Mouse (Mus musculus) midbrain, embryonic 16.5 days (tissue): Measurements from ENCODE around the gene Eif4b. TPM values are rescaled to one million over a fixed set of nuclear protein-coding genes. Genes with fewer than 3 reads are reported as not detected.

Experiments
- ATAC-seq: fragments of 200-750 bp; cut with Nextera tagmentation; 2 replicates; pipeline ENCODE4 v1.8.0; 2017; ENCODE audit warnings: moderate TSS enrichment
- H3K27ac ChIP-seq: fragments of 300-500 bp; sonication (generic); 2 replicates; pipeline ENCODE4 v1.5.1; 2014; ENCODE audit warnings: mild to moderate bottlenecking, low read length, mixed read lengths
- H3K27me3 ChIP-seq: fragments of 300-500 bp; sonication (generic); 2 replicates; pipeline ENCODE4 v1.6.1; 2014; ENCODE audit warnings: low read depth, low read length, mixed read lengths; ENCODE audit not compliant: control insufficient read depth, insufficient read depth
- H3K36me3 ChIP-seq: fragments of 300-500 bp; sonication (generic); 2 replicates; pipeline ENCODE4 v1.6.1; 2014; ENCODE audit warnings: mild to moderate bottlenecking, low read length, moderate library complexity, mixed read lengths; ENCODE audit not compliant: control insufficient read depth, insufficient read depth
- H3K4me1 ChIP-seq: fragments of 300-500 bp; sonication (generic); 2 replicates; pipeline ENCODE4 v1.6.1; 2014; ENCODE audit warnings: mild to moderate bottlenecking, low read length, mixed read lengths; ENCODE audit not compliant: control insufficient read depth, insufficient read depth
- H3K4me2 ChIP-seq: fragments of 300-500 bp; sonication (generic); 2 replicates; pipeline ENCODE4 v1.6.1; 2014; ENCODE audit warnings: mild to moderate bottlenecking, low read length, mixed read lengths
- H3K4me3 ChIP-seq: fragments of 300-500 bp; sonication (generic); 2 replicates; pipeline ENCODE4 v1.5.1; 2014; ENCODE audit warnings: low read depth, mild to moderate bottlenecking, low read length, moderate library complexity, mixed read lengths
- H3K9ac ChIP-seq: fragments of 300-500 bp; sonication (generic); 2 replicates; pipeline ENCODE4 v1.6.1; 2014; ENCODE audit warnings: low read depth, low read length, mixed read lengths
- H3K9me3 ChIP-seq: fragments of 300-500 bp; sonication (generic); replicated peaks from 2 replicates; pipeline ENCODE4 v1.6.1; 2014; ENCODE audit warnings: mild to moderate bottlenecking, low read length, mixed read lengths; ENCODE audit not compliant: control insufficient read depth, poor library complexity, severe bottlenecking
- WGBS: fragments of 180-500 bp; shearing (Covaris S2); extraction: QIAGEN DNeasy Blood & Tissue Kit; methylation state at CpG from one replicate; pipeline ENCODE4 v1.1.7; 2014; 5-methylcytosine and 5-hydroxymethylcytosine counted together
- polyA plus RNA-seq: library from polyadenylated mRNA; unstranded; fragments of >200 nt; fragmentation: Nextera tagmentation; extraction: Ambion mirVana; gene quantifications from 2 replicates; pipeline ENCODE4 v1.2.1, GENCODE M21; 2015

Gene Eif4b
- 87.3 and 90.0 TPM in 2 replicates for polyA plus RNA-seq

- Histone ChIP-seq H3K36me3 (no peaks in the 10 kb centered on the region), H3K4me1 (peaks cover 21% of the 10 kb centered on the region), H3K4me3 (peak within 1 kb of the TSS; percentile 93), H3K9ac (peak within 1 kb of the TSS; percentile 95), H3K27ac (peak within 1 kb of the TSS; percentile 95), H3K9me3 (no peaks in the 10 kb centered on the region), H3K4me2 (peak within 1 kb of the TSS; percentile 78), H3K27me3 (no peaks in the 10 kb centered on the region; the same call in 1 of the 2 replicates)
- peak; percentile 94 for ATAC-seq
- under 1% methylated on average over 47 of the region's 58 CpGs for WGBS
Observed at GRCm38 (mm10) chr15:102073559-102074069, at the start of gene Eif4b. Gene Eif4b (plus strand): TSS chr15:102073773.

DNA sequence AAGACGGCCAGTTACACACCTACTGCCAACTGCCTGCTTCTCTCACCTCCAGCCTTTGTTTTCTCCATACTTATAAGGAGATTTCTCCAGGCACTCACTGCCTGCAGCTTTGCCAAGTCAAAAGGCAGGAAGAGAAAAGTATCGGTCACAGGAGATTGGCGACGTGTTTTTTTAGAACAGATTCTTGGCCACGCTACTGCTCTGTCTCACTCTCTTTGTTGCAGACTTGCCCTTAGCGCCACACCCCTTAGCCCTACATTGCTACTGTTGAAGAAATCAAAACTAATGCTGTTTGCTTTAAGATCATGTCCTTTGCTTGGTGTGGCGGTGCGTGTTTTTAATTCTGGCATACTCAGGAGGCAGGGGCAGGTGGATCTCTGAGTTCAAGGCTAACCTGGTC is 49.7 kb upstream of the Eif4b start:
- H3K4me1 ChIP-seq: no peaks in the 10 kb centered on the region
- no peaks in the 10 kb centered on the region for H3K9me3 ChIP-seq
- no peak overlapping the region for H3K27ac ChIP-seq
- no peaks in the 10 kb centered on the region for H3K36me3 ChIP-seq
- 67% methylated on average over 8 of the region's 8 CpGs for WGBS
- H3K27me3 ChIP-seq: peaks cover 23% of the 10 kb centered on the region; the same call in 1 of the 2 replicates
- no peak overlapping the region for H3K4me3 ChIP-seq
- no peak overlapping the region for H3K4me2 ChIP-seq
- ATAC-seq: no peak
- H3K9ac ChIP-seq: no peak overlapping the region

- 8% methylated on average over 22 of the region's 22 CpGs for WGBS
- Histone ChIP-seq H3K9ac (no peak overlapping the region), H3K36me3 (no peaks in the 10 kb centered on the region), H3K27ac (no peak overlapping the region), H3K27me3 (peaks cover 23% of the 10 kb centered on the region), H3K4me2 (0 out of 2 replicates have a peak overlapping the region, but pooled peaks have one; percentile 9), H3K9me3 (no peaks in the 10 kb centered on the region), H3K4me1 (no peaks in the 10 kb centered on the region), H3K4me3 (no peak overlapping the region)
- no peak for ATAC-seq
Observed at GRCm38 (mm10) chr15:102025136-102025872, 48.3 kb upstream of the Eif4b start.

- Histone ChIP-seq H3K9ac (no peak overlapping the region), H3K9me3 (no peaks in the 10 kb centered on the region), H3K4me2 (no peak overlapping the region), H3K4me1 (no peaks in the 10 kb centered on the region), H3K27me3 (peaks cover 23% of the 10 kb centered on the region), H3K4me3 (no peak overlapping the region), H3K36me3 (no peaks in the 10 kb centered on the region), H3K27ac (no peak overlapping the region)
- no peak for ATAC-seq
- WGBS: 13% methylated on average over 12 of the region's 12 CpGs
Observed at GRCm38 (mm10) chr15:102026430-102026829, 47.1 kb upstream of the Eif4b start.

- WGBS: 2% methylated on average over 28 of the region's 28 CpGs
- no peaks in the 10 kb centered on the region for H3K36me3 ChIP-seq
- H3K9ac ChIP-seq: no peak within 1 kb of the TSS; the same call in 1 of the 2 replicates
- no peaks in the 10 kb centered on the region for H3K4me1 ChIP-seq
- H3K4me3 ChIP-seq: peak within 1 kb of the TSS; percentile 6; the same call in 1 of the 2 replicates
- H3K27me3 ChIP-seq: peaks cover 23% of the 10 kb centered on the region
- H3K4me2 ChIP-seq: peak within 1 kb of the TSS; percentile 43
- H3K27ac ChIP-seq: no peak within 1 kb of the TSS
- ATAC-seq: no peak
- no peaks in the 10 kb centered on the region for H3K9me3 ChIP-seq
Observed at GRCm38 (mm10) chr15:102028040-102028439, 45.5 kb upstream of the Eif4b start, which contains the start of gene Krt18. Gene Krt18 (plus strand): TSS chr15:102028180.

DNA sequence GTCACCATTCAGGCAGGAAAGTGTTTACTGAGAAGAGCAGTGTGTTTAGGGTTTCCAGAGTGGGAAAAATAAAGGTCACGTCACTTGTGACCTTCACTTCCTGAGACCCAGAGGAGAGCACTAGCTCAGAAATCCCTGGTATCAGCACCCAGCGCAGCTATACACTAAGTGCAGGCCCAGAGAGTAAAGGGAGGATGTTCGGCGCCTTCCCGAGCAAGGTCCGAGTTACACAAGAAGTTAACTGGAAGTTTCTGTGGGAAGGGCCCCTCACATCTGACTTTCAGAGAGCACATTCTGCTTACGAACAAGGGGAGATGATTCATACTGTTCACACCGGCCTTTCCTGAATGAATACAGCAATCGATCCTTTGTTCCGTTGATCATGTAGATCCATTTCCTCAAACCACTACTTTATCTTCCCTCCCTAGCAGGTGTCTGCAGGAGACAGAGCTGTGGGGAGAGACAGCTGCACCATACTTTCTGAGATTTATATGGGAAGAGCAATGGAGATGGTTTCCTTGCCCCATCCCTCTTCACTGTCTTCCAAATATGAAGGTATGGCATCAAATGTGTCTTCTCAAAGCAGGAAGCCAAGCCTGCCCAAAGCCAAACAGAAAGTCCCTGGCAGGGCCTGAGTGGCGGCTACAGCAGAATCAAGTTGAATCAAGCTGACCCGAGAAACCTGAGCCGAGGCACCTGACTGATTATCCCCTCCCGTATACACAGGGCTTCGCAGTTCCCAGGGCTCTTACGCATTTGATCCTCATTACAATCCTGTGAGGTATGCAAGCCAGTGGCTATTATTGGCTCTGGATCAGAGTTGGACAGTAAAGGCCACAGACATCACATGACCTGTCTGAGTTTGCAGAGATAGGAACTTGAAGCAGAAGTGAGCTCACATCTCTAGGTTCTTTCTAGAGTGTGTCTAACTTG is 39.2 kb upstream of the Eif4b start:
- Histone ChIP-seq H3K9ac (no peak overlapping the region), H3K4me3 (no peak overlapping the region), H3K27ac (no peak overlapping the region), H3K36me3 (no peaks in the 10 kb centered on the region), H3K4me1 (no peaks in the 10 kb centered on the region), H3K27me3 (no peaks in the 10 kb centered on the region; the same call in 1 of the 2 replicates), H3K9me3 (no peaks in the 10 kb centered on the region), H3K4me2 (no peak overlapping the region)
- no peak for ATAC-seq
- WGBS: 66% methylated on average over 16 of the region's 16 CpGs

DNA sequence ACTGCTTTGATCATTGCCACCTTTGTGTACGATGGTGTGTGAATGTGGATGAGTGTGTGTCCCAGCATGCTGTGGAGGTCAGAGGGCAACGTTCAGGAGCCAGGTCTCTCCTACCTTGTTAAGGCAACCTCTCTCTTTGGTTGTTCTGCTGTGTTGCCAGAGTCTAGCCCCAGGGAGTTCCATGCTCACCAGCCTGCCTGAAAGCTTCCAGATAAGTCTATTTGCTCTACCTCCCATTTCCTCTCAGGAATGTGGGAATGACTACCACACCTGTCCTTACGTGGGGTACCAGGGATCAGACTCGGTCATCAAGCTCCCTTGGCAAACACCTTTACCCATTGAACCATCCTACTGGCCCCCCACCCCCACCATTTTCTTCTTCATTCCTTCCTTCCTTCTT is 33.3 kb upstream of the Eif4b start:
- no peak overlapping the region for H3K27ac ChIP-seq
- no peak overlapping the region for H3K4me3 ChIP-seq
- H3K9me3 ChIP-seq: no peaks in the 10 kb centered on the region
- no peaks in the 10 kb centered on the region for H3K27me3 ChIP-seq
- no peak overlapping the region for H3K9ac ChIP-seq
- 87% methylated on average over 4 of the region's 4 CpGs for WGBS
- no peak for ATAC-seq
- H3K36me3 ChIP-seq: no peaks in the 10 kb centered on the region
- no peak overlapping the region for H3K4me2 ChIP-seq
- H3K4me1 ChIP-seq: no peaks in the 10 kb centered on the region

- no peak overlapping the region for H3K27ac ChIP-seq
- no peaks in the 10 kb centered on the region for H3K4me1 ChIP-seq
- H3K27me3 ChIP-seq: no peaks in the 10 kb centered on the region
- H3K36me3 ChIP-seq: no peaks in the 10 kb centered on the region
- H3K4me2 ChIP-seq: no peak overlapping the region
- no peak overlapping the region for H3K4me3 ChIP-seq
- no peak overlapping the region for H3K9ac ChIP-seq
- WGBS: 73% methylated on average over 7 of the region's 7 CpGs
- H3K9me3 ChIP-seq: no peaks in the 10 kb centered on the region
- ATAC-seq: no peak
Observed at GRCm38 (mm10) chr15:102041951-102042350, 31.6 kb upstream of the Eif4b start.
